Mouse (Mus musculus) MEL (cell line): Measurements from ENCODE around the gene Phgr1. TPM values are rescaled to one million over a fixed set of nuclear protein-coding genes. Genes with fewer than 3 reads are reported as not detected.

Experiments used
- DNase-seq: peaks from one replicate; pipeline ENCODE4 v3.0.0; 2011; ENCODE audit warnings: low read depth, low spot score
- H3K27ac ChIP-seq: 2 replicates; pipeline ENCODE4 v1.5.1; 2012; ENCODE audit warnings: low read depth, mild to moderate bottlenecking, control low read depth, low read length, moderate library complexity; ENCODE audit not compliant: control insufficient read depth
- H3K27me3 ChIP-seq, 2 experiments: fragments of 150-350 bp in 1 of 2; sonication (generic) in 1 of 2; 2 replicates each; pipeline ENCODE4 v1.6.1; 2012; ENCODE audit warnings: low read length in 2 of 2, mild to moderate bottlenecking in 2 of 2, improper control_type of control experiment in 1 of 2, moderate library complexity in 1 of 2; ENCODE audit not compliant: insufficient read depth in 2 of 2, control insufficient read depth in 1 of 2
- H3K36me3 ChIP-seq, 2 experiments: 2 replicates each; pipeline ENCODE4 v1.6.1; 2012 to 2014; ENCODE audit warnings: low read length in 2 of 2, improper control_type of control experiment in 1 of 2, inconsistent platforms in 1 of 2, mild to moderate bottlenecking in 1 of 2; ENCODE audit not compliant: insufficient read depth in 2 of 2, control insufficient read depth in 1 of 2
- H3K4me1 ChIP-seq, 2 experiments: fragments of 150-350 bp in 1 of 2; sonication (generic) in 1 of 2; 2 replicates each; pipeline ENCODE4 v1.6.1; 2012; ENCODE audit warnings: low read length in 2 of 2, improper control_type of control experiment in 1 of 2, mild to moderate bottlenecking in 1 of 2; ENCODE audit not compliant: insufficient read depth in 2 of 2, control insufficient read depth in 1 of 2
- H3K4me3 ChIP-seq, 2 experiments: fragments of 150-350 bp in 1 of 2; sonication (generic) in 1 of 2; 2 replicates each; pipeline ENCODE4 v1.5.1; 2012; ENCODE audit warnings: low read depth in 2 of 2, low read length in 2 of 2, mild to moderate bottlenecking in 2 of 2, moderate library complexity in 2 of 2, control low read depth in 1 of 2, improper control_type of control experiment in 1 of 2; ENCODE audit not compliant: control insufficient read depth in 1 of 2, insufficient read depth in 1 of 2
- H3K79me2 ChIP-seq: 2 replicates; pipeline ENCODE4 v1.6.1; 2012; ENCODE audit warnings: mild to moderate bottlenecking, low read length, moderate library complexity; ENCODE audit not compliant: control insufficient read depth, poor library complexity, insufficient read depth
- H3K9ac ChIP-seq: 2 replicates; pipeline ENCODE4 v1.6.1; 2012; ENCODE audit warnings: low read depth, mild to moderate bottlenecking, control low read depth, low read length, moderate library complexity; ENCODE audit not compliant: control insufficient read depth, poor library complexity, severe bottlenecking
- H3K9me3 ChIP-seq: fragments of 150-350 bp; sonication (generic); replicated peaks from 2 replicates; pipeline ENCODE4 v1.6.1; 2012; ENCODE audit warnings: mild to moderate bottlenecking, low read length, improper control_type of control experiment, moderate library complexity; ENCODE audit not compliant: insufficient read depth
- BHLHE40 ChIP-seq: IDR thresholded peaks from 2 replicates; pipeline ENCODE4 v1.6.1; 2012; ENCODE audit warnings: low read depth, mild to moderate bottlenecking, inconsistent platforms, low read length, improper control_type of control experiment, borderline replicate concordance
- CTCF ChIP-seq, 3 experiments: IDR thresholded peaks in 2 of 3; conservative IDR thresholded peaks in 1 of 3; 2 replicates each; pipeline ENCODE4 v1.5.1; 2011 to 2012; ENCODE audit warnings: low read length in 3 of 3, low read depth in 2 of 3, mild to moderate bottlenecking in 2 of 3, improper control_type of control experiment in 1 of 3, inconsistent platforms in 1 of 3, mixed read lengths in 1 of 3, moderate library complexity in 1 of 3; ENCODE audit not compliant: control insufficient read depth in 1 of 3, insufficient read depth in 1 of 3, poor library complexity in 1 of 3, severe bottlenecking in 1 of 3
- E2F4 ChIP-seq: IDR thresholded peaks from 2 replicates; pipeline ENCODE4 v1.6.1; 2011; ENCODE audit warnings: low read depth, low read length, improper control_type of control experiment, borderline replicate concordance
- ELF1 ChIP-seq: IDR thresholded peaks from 2 replicates; pipeline ENCODE4 v1.6.1; 2014; ENCODE audit warnings: low read depth, mild to moderate bottlenecking, inconsistent platforms, low read length, improper control_type of control experiment, moderate library complexity
- EP300 ChIP-seq, 2 experiments: IDR thresholded peaks; 2 replicates each; pipeline ENCODE4 v1.6.1; 2011; ENCODE audit warnings: improper control_type of control experiment in 2 of 2, low read length in 2 of 2, low read depth in 1 of 2, mild to moderate bottlenecking in 1 of 2
- ETS1 ChIP-seq: IDR thresholded peaks from 2 replicates; pipeline ENCODE4 v1.6.1; 2012; ENCODE audit warnings: low read depth, mild to moderate bottlenecking, inconsistent platforms, low read length, improper control_type of control experiment, moderate library complexity
- GATA1 ChIP-seq: IDR thresholded peaks from 2 replicates; pipeline ENCODE4 v1.6.1; 2011; ENCODE audit warnings: low read depth, low read length, improper control_type of control experiment
- HCFC1 ChIP-seq: IDR thresholded peaks from 2 replicates; pipeline ENCODE4 v1.6.1; 2012; ENCODE audit warnings: low read depth, mild to moderate bottlenecking, inconsistent platforms, low read length, improper control_type of control experiment, moderate library complexity
- MAX ChIP-seq: IDR thresholded peaks from 2 replicates; pipeline ENCODE4 v1.6.1; 2011; ENCODE audit warnings: low read length, improper control_type of control experiment
- MEF2A ChIP-seq: IDR thresholded peaks from 2 replicates; pipeline ENCODE4 v1.6.1; 2014; ENCODE audit warnings: low read depth, mild to moderate bottlenecking, inconsistent platforms, low read length, improper control_type of control experiment; ENCODE audit not compliant: poor library complexity, insufficient replicate concordance, severe bottlenecking; ENCODE audit errors: extremely low read depth
- MYB ChIP-seq: IDR thresholded peaks from 2 replicates; pipeline ENCODE4 v1.6.1; 2011; ENCODE audit warnings: mild to moderate bottlenecking, low read depth, low read length, improper control_type of control experiment
- MYC ChIP-seq: IDR thresholded peaks from 2 replicates; pipeline ENCODE4 v1.6.1; 2011; ENCODE audit warnings: low read depth, mild to moderate bottlenecking, low read length, improper control_type of control experiment, moderate library complexity
- NRF1 ChIP-seq: IDR thresholded peaks from 2 replicates; pipeline ENCODE4 v1.6.1; 2014; ENCODE audit warnings: low read depth, mild to moderate bottlenecking, inconsistent platforms, low read length, improper control_type of control experiment, moderate library complexity; ENCODE audit not compliant: poor library complexity, insufficient read depth, severe bottlenecking
- POLR2AphosphoS5 ChIP-seq: IDR thresholded peaks from 2 replicates; pipeline ENCODE4 v1.6.1; 2012; ENCODE audit warnings: low read depth, borderline replicate concordance, mild to moderate bottlenecking, inconsistent platforms, low read length, moderate library complexity, mixed read lengths
- RAD21 ChIP-seq: IDR thresholded peaks from 2 replicates; pipeline ENCODE4 v1.6.1; 2011; ENCODE audit warnings: mild to moderate bottlenecking, low read depth, low read length, improper control_type of control experiment
- SIN3A ChIP-seq: IDR thresholded peaks from 2 replicates; pipeline ENCODE4 v1.6.1; 2012; ENCODE audit warnings: low read length, improper control_type of control experiment, inconsistent platforms
- TAL1 ChIP-seq: IDR thresholded peaks from 2 replicates; pipeline ENCODE4 v1.6.1; 2012; ENCODE audit warnings: mild to moderate bottlenecking, inconsistent platforms, low read length, moderate library complexity, mixed read lengths
- TCF12 ChIP-seq: IDR thresholded peaks from 2 replicates; pipeline ENCODE4 v1.6.1; 2014; ENCODE audit warnings: low read depth, mild to moderate bottlenecking, inconsistent platforms, low read length, improper control_type of control experiment, moderate library complexity
- USF2 ChIP-seq, 2 experiments: IDR thresholded peaks; 2 replicates each; pipeline ENCODE4 v1.6.1; 2011 to 2012; ENCODE audit warnings: improper control_type of control experiment in 2 of 2, low read length in 2 of 2, borderline replicate concordance in 1 of 2, inconsistent platforms in 1 of 2, low read depth in 1 of 2, mild to moderate bottlenecking in 1 of 2; ENCODE audit not compliant: insufficient read depth in 1 of 2
- ZNF384 ChIP-seq: IDR thresholded peaks from 2 replicates; pipeline ENCODE4 v1.6.1; 2012; ENCODE audit warnings: low read depth, mild to moderate bottlenecking, inconsistent platforms, low read length, improper control_type of control experiment
- polyA plus RNA-seq, 2 experiments: library from polyadenylated mRNA; stranded (reverse) in 1 of 2; unstranded in 1 of 2; fragments of >175 nt in 1 of 2; fragments of >200 nt in 1 of 2; gene quantifications; 2 replicates each; pipeline versions ENCODE4 v1.2.1 to v1.2.4; 2012; ENCODE audit warnings: low replicate concordance in 2 of 2, low read depth in 1 of 2; ENCODE audit not compliant: insufficient read length in 2 of 2, insufficient read depth in 1 of 2, missing spikeins in 1 of 2
- total RNA-seq: library from RNA; depleted of rRNA; stranded (reverse); fragments of 300-350 nt; gene quantifications from 2 replicates; pipeline ENCODE4 v1.2.3, GENCODE M21; 2012

Phgr1 gene
- total and polyA plus RNA-seq, 3 experiments: not detected

DNA sequence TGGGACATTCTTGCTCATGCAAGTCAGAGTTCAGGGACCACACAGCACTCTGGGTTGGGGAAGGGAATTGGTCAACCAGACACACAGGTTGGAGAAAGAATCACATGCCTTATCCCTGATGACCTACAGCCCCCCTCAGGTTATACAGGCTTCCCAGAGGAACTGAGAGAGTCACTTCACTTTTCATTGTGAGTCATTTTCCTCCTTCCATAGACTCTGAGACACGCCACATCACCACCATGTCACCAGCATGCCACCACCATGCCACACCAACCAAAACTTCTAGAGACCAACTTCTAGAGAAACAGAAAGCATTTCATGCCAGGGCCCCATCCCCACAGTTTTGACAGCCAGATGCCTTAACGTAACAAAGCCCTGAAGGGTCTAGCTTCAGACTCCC, 45.7 kb upstream of the Phgr1 start:
- H3K79me2 ChIP-seq: peaks cover 15% of the 10 kb centered on the region
- H3K9me3 ChIP-seq: no peaks in the 10 kb centered on the region
- no peak for TF ChIP-seq ETS1
- TF ChIP-seq ELF1: no peak
- TF ChIP-seq MYC: no peak
- no peak for TF ChIP-seq CTCF (IDR thresholded peaks at IDR 0.05 in 2 of 3, conservative IDR thresholded peaks at IDR 0.05 in 1 of 3; ENCODE audit: control insufficient read depth in 1 of 3, insufficient read depth in 1 of 3, low read depth in 2 of 3, low read length in 3 of 3, poor library complexity in 1 of 3, severe bottlenecking in 1 of 3)
- TF ChIP-seq MAX: no peak
- no peak for TF ChIP-seq TCF12
- no peak for TF ChIP-seq RAD21
- no peak for TF ChIP-seq POLR2AphosphoS5
- no peak for TF ChIP-seq SIN3A
- no peak for TF ChIP-seq NRF1
- TF ChIP-seq E2F4: no peak
- no peak for TF ChIP-seq MYB
- no peak for TF ChIP-seq ZNF384
- no peak overlapping the region; a peak in 1 of 4 replicates for H3K4me3 ChIP-seq
- peaks cover 0 to 31% of the 10 kb centered on the region in 2 experiments; a peak in 3 of 4 replicates for H3K36me3 ChIP-seq
- H3K9ac ChIP-seq: peak overlapping the region; percentile 75
- DNase-seq: no peak
- H3K27me3 ChIP-seq: no peaks in the 10 kb centered on the region
- H3K27ac ChIP-seq: no peak overlapping the region
- H3K4me1 ChIP-seq: peaks cover 10 to 40% of the 10 kb centered on the region in 2 experiments

DNA sequence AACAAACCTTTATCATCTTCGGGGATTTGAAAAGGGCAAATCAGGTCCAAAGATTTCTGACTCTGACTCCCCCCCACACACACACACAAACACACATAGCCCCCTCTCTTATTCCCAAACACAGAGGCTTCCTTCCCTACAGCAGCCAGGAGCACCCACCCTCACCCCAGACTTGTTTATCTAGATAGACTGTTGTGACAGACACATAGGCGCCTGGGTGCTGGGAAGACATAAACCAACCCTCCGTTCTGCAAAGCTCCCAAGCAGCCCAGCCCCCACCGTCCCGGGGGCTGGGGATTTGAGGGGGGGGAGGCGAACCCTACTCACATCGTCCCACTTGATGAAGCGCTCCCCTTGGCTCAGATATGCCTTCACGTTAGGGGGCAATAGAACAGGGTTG, 44.7 kb upstream of the Phgr1 start:
- H3K36me3 ChIP-seq: peaks cover 0 to 31% of the 10 kb centered on the region in 2 experiments; a peak in 3 of 4 replicates
- H3K79me2 ChIP-seq: peaks cover 15% of the 10 kb centered on the region
- H3K4me1 ChIP-seq: peaks cover 10 to 37% of the 10 kb centered on the region in 2 experiments
- H3K9me3 ChIP-seq: no peaks in the 10 kb centered on the region
- peak; percentile 18; the same call in 1 of the 2 replicates for TF ChIP-seq HCFC1
- TF ChIP-seq SIN3A: peak; percentile 24; the same call in 1 of the 2 replicates
- TF ChIP-seq MYC: no peak
- TF ChIP-seq TAL1: no peak
- no peak for TF ChIP-seq BHLHE40
- no peak for TF ChIP-seq MEF2A
- no peak for TF ChIP-seq USF2 (IDR thresholded peaks at IDR 0.05; ENCODE audit: borderline replicate concordance in 1 of 2, insufficient read depth in 1 of 2, low read depth in 1 of 2, low read length in 2 of 2)
- TF ChIP-seq GATA1: no peak
- 0 out of 4 replicates have a peak, but pooled peaks of 1 of the 2 experiments have one; percentile 5 for TF ChIP-seq EP300 (IDR thresholded peaks at IDR 0.05; ENCODE audit: low read depth in 1 of 2, low read length in 2 of 2)
- TF ChIP-seq, all 39 proteins: peak for 3
- peak overlapping the region; percentile 60 to 68 for H3K4me3 ChIP-seq
- H3K27me3 ChIP-seq: no peaks in the 10 kb centered on the region
- H3K27ac ChIP-seq: peak overlapping the region; percentile 89
- DNase-seq: no peak
- H3K9ac ChIP-seq: peak overlapping the region; percentile 75
